Mouse (Mus musculus): ENCODE results near the gene Chil4. TPM values are rescaled to one million over a fixed set of nuclear protein-coding genes. Genes with fewer than 3 reads are reported as not detected.
"Not testable (repeated sequence)": the region's sequence is repeated elsewhere in the genome, so short reads cannot be mapped to it uniquely, and the experiment has no call there.

The Chil4 gene
- polyA plus RNA-seq, 1 experiment from 2014 or later = not detected

DNA sequence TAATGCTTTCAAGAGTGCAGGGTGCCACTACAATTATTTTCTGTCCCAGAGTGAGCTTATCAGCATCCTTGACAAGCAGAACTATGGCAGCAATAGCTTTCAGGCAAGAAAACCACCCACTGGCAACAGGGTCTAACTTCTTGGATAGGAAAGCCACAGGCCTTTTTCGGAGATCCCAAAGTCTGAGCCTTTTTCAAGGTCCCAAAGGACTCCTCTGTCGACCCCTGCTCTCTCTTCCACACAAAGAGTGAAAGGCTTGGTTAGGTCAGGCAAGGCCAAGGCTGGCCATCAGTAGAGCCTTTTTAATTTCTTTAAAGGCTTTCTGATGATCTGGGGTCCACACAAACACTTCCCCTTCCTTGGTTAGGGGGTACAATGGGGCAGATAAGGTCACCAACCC lies 22.1 kb downstream of the Chil4 start:
- H3K9me3 ChIP-seq = peaks cover 29% of the 10 kb centered on the region
- not testable (repeated sequence) for DNase-seq (ENCODE audit: low spot score); H3K36me3 ChIP-seq; H3K4me1 ChIP-seq (replicated peaks); H3K4me3 ChIP-seq; H3K27ac ChIP-seq; H3K27me3 ChIP-seq (ENCODE audit: insufficient read depth, poor library complexity, severe bottlenecking)
- WGBS = 79% methylated on average over 2 of the region's 2 CpGs

DNA sequence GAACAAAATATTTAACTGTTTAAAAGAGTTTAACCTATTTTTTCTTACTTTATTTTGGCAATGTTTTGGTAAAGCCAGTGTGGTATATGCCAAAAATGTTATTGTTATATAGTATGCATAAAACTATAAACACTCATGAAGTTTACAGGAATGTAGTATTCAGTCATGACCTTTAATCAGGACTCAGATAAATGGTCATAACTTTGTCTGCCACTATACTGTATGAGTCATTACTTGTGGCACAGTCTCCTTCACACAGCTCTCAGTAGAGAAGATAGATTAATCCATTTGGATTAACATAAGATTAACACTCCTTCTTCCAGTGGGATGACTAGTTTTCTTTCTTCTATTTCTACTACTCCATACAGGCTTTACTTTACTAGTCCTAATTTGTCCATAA lies 23.0 kb downstream of the Chil4 start:
- H3K27me3 ChIP-seq (ENCODE audit: insufficient read depth, poor library complexity, severe bottlenecking) = no peaks in the 10 kb centered on the region
- H3K4me1 ChIP-seq (replicated peaks) = no peaks in the 10 kb centered on the region
- H3K9me3 ChIP-seq = peaks cover 29% of the 10 kb centered on the region
- no peak for DNase-seq (ENCODE audit: low spot score)
- H3K36me3 ChIP-seq = no peaks in the 10 kb centered on the region
- no peak overlapping the region for H3K27ac ChIP-seq
- H3K4me3 ChIP-seq = no peak overlapping the region

DNA sequence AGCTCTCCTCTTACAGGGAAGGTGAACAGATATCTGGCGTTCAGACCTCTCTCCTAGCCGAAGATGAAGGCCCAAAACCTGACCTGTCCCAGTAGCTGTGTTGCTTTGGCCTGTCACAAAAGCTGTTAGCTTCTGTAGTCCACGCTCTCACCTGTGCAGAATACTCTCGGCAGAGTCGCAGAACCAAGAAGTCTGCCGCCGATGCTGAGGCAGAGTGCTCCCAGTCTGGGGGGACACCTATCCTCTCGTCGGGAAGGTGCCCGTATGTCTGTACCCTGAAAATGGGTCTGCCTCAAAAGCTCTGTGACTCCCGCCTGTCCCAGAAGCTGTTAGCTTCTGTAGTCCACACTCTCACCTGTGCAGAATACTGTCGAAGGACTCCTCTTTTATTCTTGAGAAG lies 23.8 kb downstream of the Chil4 start:
- no peak for DNase-seq (ENCODE audit: low spot score)
- no peak overlapping the region for H3K27ac ChIP-seq
- WGBS = 91% methylated on average over 12 of the region's 12 CpGs
- no peaks in the 10 kb centered on the region for H3K36me3 ChIP-seq
- no peaks in the 10 kb centered on the region for H3K4me1 ChIP-seq (replicated peaks)
- H3K4me3 ChIP-seq = no peak overlapping the region
- peaks cover 29% of the 10 kb centered on the region for H3K9me3 ChIP-seq
- H3K27me3 ChIP-seq (ENCODE audit: insufficient read depth, poor library complexity, severe bottlenecking) = no peaks in the 10 kb centered on the region

DNA sequence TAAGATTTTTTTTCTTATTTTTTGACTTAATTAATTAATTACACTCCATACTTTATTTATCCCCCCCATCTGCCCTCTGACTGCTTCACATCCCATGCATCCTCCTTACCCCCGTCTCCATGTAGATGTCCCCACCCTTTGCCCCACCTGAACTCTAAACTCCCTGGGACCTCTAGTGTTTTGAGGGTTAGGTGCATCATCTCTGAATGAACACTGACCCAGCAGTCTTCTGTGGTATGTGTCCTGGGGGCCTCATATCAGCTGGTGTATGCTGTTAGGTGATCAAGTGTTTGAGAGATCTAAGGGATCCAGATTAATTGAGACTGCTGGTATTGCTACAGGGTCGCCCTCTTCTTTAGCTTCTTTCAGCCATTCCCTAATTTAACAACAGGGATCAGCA lies 31.3 kb downstream of the Chil4 start:
- Histone ChIP-seq H3K4me1 (replicated peaks) (no peaks in the 10 kb centered on the region), H3K9me3 (peaks cover 48% of the 10 kb centered on the region), H3K27ac (no peak overlapping the region), H3K36me3 (no peaks in the 10 kb centered on the region), H3K27me3 (ENCODE audit: insufficient read depth, poor library complexity, severe bottlenecking) (no peaks in the 10 kb centered on the region), H3K4me3 (no peak overlapping the region)
- no peak for DNase-seq (ENCODE audit: low spot score)
- 83% methylated on average over 2 of the region's 2 CpGs for WGBS

GRCm38 (mm10) chr3:106177509-106178189 lies 41.7 kb downstream of the Chil4 start:
- Histone ChIP-seq H3K4me1 (replicated peaks) (no peaks in the 10 kb centered on the region), H3K27ac (no peak overlapping the region), H3K27me3 (ENCODE audit: insufficient read depth, poor library complexity, severe bottlenecking) (no peaks in the 10 kb centered on the region), H3K9me3 (peaks cover 15% of the 10 kb centered on the region; the same call in 1 of the 2 replicates), H3K36me3 (no peaks in the 10 kb centered on the region), H3K4me3 (no peak overlapping the region)
- 89% methylated on average over 13 of the region's 13 CpGs for WGBS
- no peak for DNase-seq (ENCODE audit: low spot score)

GRCm38 (mm10) chr3:106174971-106175370 lies 44.3 kb downstream of the Chil4 start:
- not testable (repeated sequence) for H3K4me1 ChIP-seq (replicated peaks); H3K27ac ChIP-seq; H3K36me3 ChIP-seq; H3K4me3 ChIP-seq; H3K27me3 ChIP-seq (ENCODE audit: insufficient read depth, poor library complexity, severe bottlenecking); DNase-seq (ENCODE audit: low spot score)
- 62% methylated on average over 2 of the region's 2 CpGs for WGBS
- peaks cover 11% of the 10 kb centered on the region; the same call in 1 of the 2 replicates for H3K9me3 ChIP-seq

DNA sequence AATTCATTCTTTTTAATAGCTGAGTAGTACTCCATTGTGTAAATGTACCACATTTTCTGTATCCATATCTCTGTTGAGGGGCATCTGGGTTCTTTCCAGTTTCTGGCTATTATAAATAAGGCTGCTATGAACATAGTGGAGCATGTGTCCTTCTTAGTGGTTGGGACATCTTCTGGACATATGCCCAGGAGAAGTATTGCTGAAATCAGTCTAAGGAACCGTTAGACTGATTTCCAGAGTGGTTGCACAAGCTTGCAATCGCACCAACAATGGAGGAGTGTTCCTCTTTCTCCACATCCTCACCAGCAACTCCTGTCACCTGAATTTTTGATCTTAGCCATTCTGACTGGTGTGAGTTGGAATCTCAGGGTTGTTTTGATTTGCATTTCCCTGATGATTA lies 46.8 kb downstream of the Chil4 start:
- H3K4me3 ChIP-seq; H3K4me1 ChIP-seq (replicated peaks); H3K9me3 ChIP-seq; DNase-seq (ENCODE audit: low spot score); H3K27ac ChIP-seq; H3K36me3 ChIP-seq; H3K27me3 ChIP-seq (ENCODE audit: insufficient read depth, poor library complexity, severe bottlenecking): not testable (repeated sequence)
- WGBS = 77% methylated on average over 2 of the region's 2 CpGs

- no peaks in the 10 kb centered on the region for H3K4me1 ChIP-seq (replicated peaks)
- peaks cover 8% of the 10 kb centered on the region; the same call in 1 of the 2 replicates for H3K9me3 ChIP-seq
- no peaks in the 10 kb centered on the region for H3K27me3 ChIP-seq (ENCODE audit: insufficient read depth, poor library complexity, severe bottlenecking)
- H3K36me3 ChIP-seq = no peaks in the 10 kb centered on the region
- no peak for DNase-seq (ENCODE audit: low spot score)
- no peak overlapping the region for H3K27ac ChIP-seq
- 84% methylated on average over 1 of the region's 1 CpGs for WGBS
- H3K4me3 ChIP-seq = no peak overlapping the region
Measured at GRCm38 (mm10) chr3:106171135-106171731, 48.1 kb downstream of the Chil4 start.

- WGBS = 65% methylated on average over 1 of the region's 1 CpGs
- no peaks in the 10 kb centered on the region for H3K27me3 ChIP-seq (ENCODE audit: insufficient read depth, poor library complexity, severe bottlenecking)
- H3K36me3 ChIP-seq = no peaks in the 10 kb centered on the region
- H3K4me1 ChIP-seq (replicated peaks) = no peaks in the 10 kb centered on the region
- no peak overlapping the region for H3K27ac ChIP-seq
- no peak overlapping the region for H3K4me3 ChIP-seq
- no peak for DNase-seq (ENCODE audit: low spot score)
- H3K9me3 ChIP-seq = peaks cover 8% of the 10 kb centered on the region; the same call in 1 of the 2 replicates
Measured at GRCm38 (mm10) chr3:106170522-106171053, 48.7 kb downstream of the Chil4 start.

- Histone ChIP-seq H3K27ac (no peak within 1 kb of the TSS), H3K9me3 (peaks cover 6% of the 10 kb centered on the region; the same call in 1 of the 2 replicates), H3K4me3 (no peak within 1 kb of the TSS), H3K27me3 (ENCODE audit: insufficient read depth, poor library complexity, severe bottlenecking) (no peaks in the 10 kb centered on the region), H3K4me1 (replicated peaks) (no peaks in the 10 kb centered on the region), H3K36me3 (no peaks in the 10 kb centered on the region)
- WGBS = 83% methylated on average over 3 of the region's 3 CpGs
- DNase-seq (ENCODE audit: low spot score) = no peak
Measured at GRCm38 (mm10) chr3:106167464-106167863, 51.8 kb downstream of the Chil4 start, which contains the start of gene Chil3. TSS of gene Chil3 (minus strand) at chr3:106167564.

GRCm38 (mm10) chr3:106154413-106154812 lies 64.9 kb downstream of the Chil4 start:
- DNase-seq (ENCODE audit: low spot score) = no peak
- WGBS = 88% methylated on average over 2 of the region's 2 CpGs

More at GRCm38 (mm10) chr3:106154413-106154812, 64.9 kb downstream of the Chil4 start:
- H3K27ac ChIP-seq = no peak overlapping the region
- no peaks in the 10 kb centered on the region for H3K4me1 ChIP-seq (replicated peaks)
- peaks cover 2% of the 10 kb centered on the region; the same call in 1 of the 2 replicates for H3K9me3 ChIP-seq
- H3K27me3 ChIP-seq (ENCODE audit: insufficient read depth, poor library complexity, severe bottlenecking) = no peaks in the 10 kb centered on the region
- no peaks in the 10 kb centered on the region for H3K36me3 ChIP-seq
- H3K4me3 ChIP-seq = no peak overlapping the region
